Mouse (Mus musculus) brain, adult 2 months (tissue): ENCODE measurements at regions not wholly inside any gene's neighbourhood (a gene's known extent, or its start where the extent isn't known, plus 50 kb on each side); places are given as distances from the start of the nearest gene placed in this dataset.

ENCODE experiments used
- DNase-seq: peaks from one replicate; pipeline ENCODE4 v3.0.0; 2011; ENCODE audit warnings: low read depth, low spot score

- DNase-seq, result no peak
Observed at GRCm38 (mm10) chr13:31488186-31488585, 67.7 kb upstream of the Foxq1 start.

- DNase-seq, result no peak
Observed at GRCm38 (mm10) chr13:31503191-31503590, 52.7 kb upstream of the Foxq1 start.

- DNase-seq, result no peak
Observed at GRCm38 (mm10) chr13:31503832-31504231, 52.1 kb upstream of the Foxq1 start.

- no peak for DNase-seq
Observed at GRCm38 (mm10) chr13:31504316-31504715, 51.6 kb upstream of the Foxq1 start.

- DNase-seq, result no peak
Observed at GRCm38 (mm10) chr13:31505386-31505785, 50.5 kb upstream of the Foxq1 start.
